Mouse (Mus musculus): ENCODE results near the gene Hoxd12. TPM values are rescaled to one million over a fixed set of nuclear protein-coding genes. Genes with fewer than 3 reads are reported as not detected.
A peak's percentile ranks its signal among the peaks of the same experiment; 100 is the strongest.

Hoxd12 gene
- polyA plus RNA-seq, 1 experiment from 2014 or later: 2.1 TPM

GRCm38 (mm10) chr2:74655420-74655781 is 19.4 kb upstream of the Hoxd12 start:
- Histone ChIP-seq H3K9ac (ENCODE audit: low read length) (no peak overlapping the region), H3K4me1 (ENCODE audit: control insufficient read depth, insufficient read depth, low read length) (0 out of 2 replicates have a peak, but pooled peaks cover 5% of the 10 kb centered on the region), H3K9me3 (ENCODE audit: control insufficient read depth, low read length) (no peaks in the 10 kb centered on the region), H3K27me3 (ENCODE audit: control insufficient read depth, insufficient read depth, low read length) (peaks cover 89% of the 10 kb centered on the region), H3K4me2 (ENCODE audit: low read depth) (peak overlapping the region; percentile 49), H3K27ac (ENCODE audit: low read depth, low read length) (no peak overlapping the region), H3K4me3 (ENCODE audit: low read depth, low read length) (peak overlapping the region; percentile 28), H3K36me3 (ENCODE audit: control insufficient read depth, insufficient read depth, low read length) (no peaks in the 10 kb centered on the region)
- DNase-seq (ENCODE audit: low spot score) (no peak), ATAC-seq (ENCODE audit: insufficient read depth, low FRiP score, low TSS enrichment) (no peak)
- 2% methylated on average over 34 of the region's 47 CpGs for WGBS

GRCm38 (mm10) chr2:74655821-74656631 is 18.8 kb upstream of the Hoxd12 start:
- peak overlapping the region; percentile 49 for H3K4me2 ChIP-seq (ENCODE audit: low read depth)
- DNase-seq (ENCODE audit: low spot score) (peak; percentile 73), ATAC-seq (ENCODE audit: insufficient read depth, low FRiP score, low TSS enrichment) (no peak)
- H3K9ac ChIP-seq (ENCODE audit: low read length): no peak overlapping the region; the same call in 1 of the 2 replicates
- 0 out of 2 replicates have a peak, but pooled peaks cover 5% of the 10 kb centered on the region for H3K4me1 ChIP-seq (ENCODE audit: control insufficient read depth, insufficient read depth, low read length)
- no peaks in the 10 kb centered on the region for H3K9me3 ChIP-seq (ENCODE audit: control insufficient read depth, low read length)
- H3K36me3 ChIP-seq (ENCODE audit: control insufficient read depth, insufficient read depth, low read length): no peaks in the 10 kb centered on the region
- 0% methylated on average over 57 of the region's 69 CpGs for WGBS
- H3K27ac ChIP-seq (ENCODE audit: low read depth, low read length): no peak overlapping the region
- peak overlapping the region; percentile 28 for H3K4me3 ChIP-seq (ENCODE audit: low read depth, low read length)
- peaks cover 89% of the 10 kb centered on the region for H3K27me3 ChIP-seq (ENCODE audit: control insufficient read depth, insufficient read depth, low read length)

- H3K9ac ChIP-seq (ENCODE audit: low read length): no peak overlapping the region
Measured at GRCm38 (mm10) chr2:74656632-74657021, 18.2 kb upstream of the Hoxd12 start.

GRCm38 (mm10) chr2:74657251-74658023 is 17.4 kb upstream of the Hoxd12 start:
- DNase-seq (ENCODE audit: low spot score): peak; percentile 60
- Histone ChIP-seq H3K36me3 (ENCODE audit: control insufficient read depth, insufficient read depth, low read length) (no peaks in the 10 kb centered on the region), H3K9me3 (ENCODE audit: control insufficient read depth, low read length) (no peaks in the 10 kb centered on the region), H3K9ac (ENCODE audit: low read length) (no peak overlapping the region), H3K27ac (ENCODE audit: low read depth, low read length) (no peak overlapping the region), H3K27me3 (ENCODE audit: control insufficient read depth, insufficient read depth, low read length) (peaks cover 89% of the 10 kb centered on the region), H3K4me2 (ENCODE audit: low read depth) (0 out of 2 replicates have a peak overlapping the region, but pooled peaks have one; percentile 20), H3K4me1 (ENCODE audit: control insufficient read depth, insufficient read depth, low read length) (0 out of 2 replicates have a peak, but pooled peaks cover 5% of the 10 kb centered on the region), H3K4me3 (ENCODE audit: low read depth, low read length) (peak overlapping the region; percentile 24)
- ATAC-seq (ENCODE audit: insufficient read depth, low FRiP score, low TSS enrichment): no peak
- 2% methylated on average over 62 of the region's 62 CpGs for WGBS

More at GRCm38 (mm10) chr2:74656632-74657021, 18.2 kb upstream of the Hoxd12 start:
- peak; percentile 31 for DNase-seq (ENCODE audit: low spot score)
- Histone ChIP-seq H3K4me3 (ENCODE audit: low read depth, low read length) (peak overlapping the region; percentile 28; the same call in 1 of the 2 replicates), H3K27ac (ENCODE audit: low read depth, low read length) (no peak overlapping the region), H3K27me3 (ENCODE audit: control insufficient read depth, insufficient read depth, low read length) (peaks cover 89% of the 10 kb centered on the region), H3K9me3 (ENCODE audit: control insufficient read depth, low read length) (no peaks in the 10 kb centered on the region), H3K4me2 (ENCODE audit: low read depth) (no peak overlapping the region), H3K36me3 (ENCODE audit: control insufficient read depth, insufficient read depth, low read length) (no peaks in the 10 kb centered on the region), H3K4me1 (ENCODE audit: control insufficient read depth, insufficient read depth, low read length) (0 out of 2 replicates have a peak, but pooled peaks cover 5% of the 10 kb centered on the region)
- no peak for ATAC-seq (ENCODE audit: insufficient read depth, low FRiP score, low TSS enrichment)
- WGBS: 3% methylated on average over 4 of the region's 4 CpGs

- Histone ChIP-seq H3K27me3 (ENCODE audit: control insufficient read depth, insufficient read depth, low read length) (peaks cover 94% of the 10 kb centered on the region), H3K4me3 (ENCODE audit: low read depth, low read length) (peak overlapping the region; percentile 24), H3K36me3 (ENCODE audit: control insufficient read depth, insufficient read depth, low read length) (no peaks in the 10 kb centered on the region), H3K9ac (ENCODE audit: low read length) (peak overlapping the region; percentile 23; the same call in 1 of the 2 replicates), H3K4me2 (ENCODE audit: low read depth) (no peak overlapping the region), H3K4me1 (ENCODE audit: control insufficient read depth, insufficient read depth, low read length) (0 out of 2 replicates have a peak, but pooled peaks cover 5% of the 10 kb centered on the region), H3K27ac (ENCODE audit: low read depth, low read length) (peak overlapping the region; percentile 44; the same call in 1 of the 2 replicates), H3K9me3 (ENCODE audit: control insufficient read depth, low read length) (no peaks in the 10 kb centered on the region)
- WGBS: under 1% methylated on average over 15 of the region's 15 CpGs
- DNase-seq (ENCODE audit: low spot score) (no peak), ATAC-seq (ENCODE audit: insufficient read depth, low FRiP score, low TSS enrichment) (no peak)
Measured at GRCm38 (mm10) chr2:74658024-74658666, 16.7 kb upstream of the Hoxd12 start.

GRCm38 (mm10) chr2:74658667-74659371 is 16.0 kb upstream of the Hoxd12 start:
- WGBS: under 1% methylated on average over 47 of the region's 47 CpGs
- H3K27ac ChIP-seq (ENCODE audit: low read depth, low read length): peak overlapping the region; percentile 44; the same call in 1 of the 2 replicates
- peak overlapping the region; percentile 18 for H3K4me3 ChIP-seq (ENCODE audit: low read depth, low read length)
- H3K4me1 ChIP-seq (ENCODE audit: control insufficient read depth, insufficient read depth, low read length): 0 out of 2 replicates have a peak, but pooled peaks cover 5% of the 10 kb centered on the region
- peak overlapping the region; percentile 23 for H3K9ac ChIP-seq (ENCODE audit: low read length)
- no peaks in the 10 kb centered on the region for H3K36me3 ChIP-seq (ENCODE audit: control insufficient read depth, insufficient read depth, low read length)
- peak; percentile 69 for DNase-seq (ENCODE audit: low spot score)
- no peak for ATAC-seq (ENCODE audit: insufficient read depth, low FRiP score, low TSS enrichment)
- peak overlapping the region; percentile 12; the same call in 1 of the 2 replicates for H3K4me2 ChIP-seq (ENCODE audit: low read depth)
- H3K9me3 ChIP-seq (ENCODE audit: control insufficient read depth, low read length): no peaks in the 10 kb centered on the region
- peaks cover 98% of the 10 kb centered on the region for H3K27me3 ChIP-seq (ENCODE audit: control insufficient read depth, insufficient read depth, low read length)

- Histone ChIP-seq H3K4me1 (ENCODE audit: control insufficient read depth, insufficient read depth, low read length) (0 out of 2 replicates have a peak, but pooled peaks cover 5% of the 10 kb centered on the region), H3K9me3 (ENCODE audit: control insufficient read depth, low read length) (no peaks in the 10 kb centered on the region), H3K36me3 (ENCODE audit: control insufficient read depth, insufficient read depth, low read length) (no peaks in the 10 kb centered on the region), H3K4me2 (ENCODE audit: low read depth) (peak within 1 kb of the TSS; percentile 12; the same call in 1 of the 2 replicates), H3K27me3 (ENCODE audit: control insufficient read depth, insufficient read depth, low read length) (peaks cover 98% of the 10 kb centered on the region), H3K4me3 (ENCODE audit: low read depth, low read length) (peak within 1 kb of the TSS; percentile 18), H3K27ac (ENCODE audit: low read depth, low read length) (peak within 1 kb of the TSS; percentile 44; the same call in 1 of the 2 replicates), H3K9ac (ENCODE audit: low read length) (peak within 1 kb of the TSS; percentile 23)
- DNase-seq (ENCODE audit: low spot score) (peak; percentile 67), ATAC-seq (ENCODE audit: insufficient read depth, low FRiP score, low TSS enrichment) (no peak)
- under 1% methylated on average over 28 of the region's 28 CpGs for WGBS
Measured at GRCm38 (mm10) chr2:74659507-74660005, 15.3 kb upstream of the Hoxd12 start, which contains the start of gene Evx2. TSS of gene Evx2 (minus strand) at chr2:74659557.

Data from neural tube, embryonic 11.5 days (tissue).